Mouse (Mus musculus): Measurements from ENCODE around the gene Akap12.

- TF ChIP-seq CTCF (IDR thresholded peaks at IDR 0.05; ENCODE audit: low read depth, low read length) (no peak), POLR2A (IDR thresholded peaks at IDR 0.05; ENCODE audit: borderline replicate concordance, low read depth, low read length) (no peak)
These were observed 22.4 kb upstream of the Akap12 start for GRCm38 (mm10) chr10:4243591-4244300.

Measured in bone marrow macrophage, adult 2 months (primary cell).